Mouse (Mus musculus) embryo, embryonic 11 days (tissue): Measurements from ENCODE around the gene Neurod6.

Experiments
- DNase-seq: peaks from one replicate; pipeline ENCODE4 v3.0.0-alpha.2; 2015

The Neurod6 gene

GRCm38 (mm10) chr6:55646111-55646823 is 34.8 kb downstream of the Neurod6 start:
- no peak for DNase-seq

DNA sequence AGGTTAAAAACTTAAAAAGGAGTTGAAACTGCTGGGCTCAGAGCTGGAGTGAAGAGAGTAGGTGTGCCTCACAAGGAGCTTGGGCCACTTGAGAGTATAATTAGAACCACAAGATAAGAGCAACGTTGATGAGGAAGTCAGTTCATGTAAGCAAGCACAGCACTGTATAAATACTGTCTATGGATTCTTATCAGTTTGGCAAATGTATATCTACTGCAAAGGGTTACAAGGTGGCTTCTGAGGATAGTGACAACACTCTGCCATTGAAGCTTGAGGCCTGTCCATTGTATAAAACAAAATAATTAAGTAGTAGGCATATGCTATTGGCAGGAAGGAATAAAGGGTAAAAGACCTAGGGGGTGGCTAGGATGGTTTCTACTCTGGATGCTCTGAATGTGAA is 46.4 kb downstream of the Neurod6 start:
- DNase-seq: no peak
